Mouse (Mus musculus) gastrocnemius, adult 8-10 months (tissue): ENCODE results near the gene Crb2. TPM values are rescaled to one million over a fixed set of nuclear protein-coding genes. Genes with fewer than 3 reads are reported as not detected.

Experiments used
- DNase-seq, 2 experiments: peaks; one replicate each; pipeline ENCODE4 v3.0.0; 2022; ENCODE audit warnings: low spot score in 2 of 2
- total RNA-seq, 4 experiments: library from RNA; stranded (reverse); gene quantifications; 2 replicates each; pipeline ENCODE4 v1.2.4; 2022

The Crb2 gene
- total RNA-seq, 4 experiments from 2014 or later, result 0.02 to 0.08 (median 0.04) TPM; not detected in 1

GRCm38 (mm10) chr2:37766027-37766761, 9.9 kb upstream of the Crb2 start:
- DNase-seq, result no peak

DNA sequence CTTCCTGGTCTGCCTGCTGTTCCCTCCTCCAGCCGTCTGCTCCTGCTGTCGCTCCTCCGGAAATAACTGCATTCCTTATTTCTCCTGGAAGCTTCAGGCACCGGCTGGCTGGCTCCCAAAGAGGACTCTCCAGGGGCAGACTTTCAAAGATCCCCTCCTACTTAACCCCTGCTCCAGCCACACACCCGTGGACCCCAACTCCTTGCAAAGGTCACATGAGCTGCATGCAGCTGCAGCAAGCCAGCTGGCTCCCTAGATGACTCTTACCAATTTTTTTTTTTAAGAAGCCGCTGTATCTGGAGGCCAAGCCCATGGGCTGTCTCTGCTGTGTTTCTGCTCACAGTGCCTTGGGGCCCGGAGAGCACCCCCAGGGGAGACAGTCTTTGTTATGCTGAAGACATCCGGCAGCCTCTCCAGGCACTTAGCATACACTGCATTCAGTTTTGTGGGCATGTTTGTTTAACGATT, 8.9 kb upstream of the Crb2 start:
- DNase-seq, result peak in 1 of 2 experiments; percentile 48

- no peak for DNase-seq
These were observed 8.3 kb upstream of the Crb2 start for GRCm38 (mm10) chr2:37767739-37768138.

DNA sequence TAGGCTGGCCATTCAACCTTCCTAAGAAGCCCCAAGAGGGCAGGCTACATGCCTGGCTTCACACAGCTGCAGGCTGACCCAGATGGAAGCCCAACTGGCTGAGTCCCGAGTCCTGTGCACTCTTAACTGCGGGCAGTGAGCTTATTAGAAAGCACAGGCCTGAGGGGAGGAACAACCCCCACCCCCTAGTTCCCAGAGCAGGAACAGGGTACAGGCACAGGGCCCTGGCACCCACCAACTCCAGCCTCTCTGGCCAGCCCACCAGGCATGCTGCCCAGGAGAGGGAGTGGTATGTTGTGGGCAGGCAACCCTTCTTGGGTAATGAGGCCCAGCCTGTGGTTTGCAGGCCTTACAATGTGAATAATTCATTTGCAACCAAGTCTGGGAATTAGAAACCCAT, 7.1 kb upstream of the Crb2 start:
- peak; percentile 67 to 77 for DNase-seq

DNA sequence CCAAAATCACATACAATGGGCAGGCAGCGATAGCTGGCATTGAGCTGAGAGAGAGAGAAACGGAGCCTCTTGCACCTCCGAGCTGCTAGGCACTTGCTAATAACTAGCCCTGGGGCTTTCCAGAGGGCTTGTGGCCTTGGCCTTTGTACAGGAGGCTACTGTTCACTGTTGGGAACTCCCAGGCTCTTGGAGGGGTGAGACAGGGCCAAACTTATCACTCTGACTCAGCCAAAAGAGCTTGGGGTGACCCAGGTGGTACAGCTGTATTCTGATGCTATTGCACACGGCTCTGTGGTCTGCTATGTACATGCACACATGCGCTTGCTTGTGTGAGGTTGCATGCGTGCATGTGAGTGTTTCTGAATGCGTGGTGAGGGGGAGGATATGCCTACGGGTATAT, 6.3 kb upstream of the Crb2 start:
- no peak for DNase-seq

- peak; percentile 78 for DNase-seq
These were observed 4.3 kb upstream of the Crb2 start for GRCm38 (mm10) chr2:37771618-37772285.

DNA sequence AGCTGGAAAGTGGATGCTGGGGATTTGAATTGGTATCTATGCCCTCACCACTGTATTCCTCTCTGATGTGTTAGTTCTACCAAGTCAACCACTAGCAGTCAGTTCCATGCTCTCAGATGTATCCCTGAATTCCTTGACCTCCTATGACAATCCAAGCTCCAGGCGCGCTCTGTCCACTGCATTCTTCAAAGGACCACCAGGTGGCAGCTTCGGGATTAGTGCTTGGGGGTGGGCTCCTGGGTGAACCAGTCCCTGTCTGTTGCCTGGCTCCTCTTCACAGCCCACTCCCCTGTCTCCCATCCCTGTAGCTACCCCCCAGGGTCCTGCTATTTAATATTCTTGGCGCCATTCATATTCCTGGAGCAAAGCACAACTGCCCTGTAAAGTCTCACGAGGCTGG, 1.5 kb upstream of the Crb2 start:
- no peak for DNase-seq

DNA sequence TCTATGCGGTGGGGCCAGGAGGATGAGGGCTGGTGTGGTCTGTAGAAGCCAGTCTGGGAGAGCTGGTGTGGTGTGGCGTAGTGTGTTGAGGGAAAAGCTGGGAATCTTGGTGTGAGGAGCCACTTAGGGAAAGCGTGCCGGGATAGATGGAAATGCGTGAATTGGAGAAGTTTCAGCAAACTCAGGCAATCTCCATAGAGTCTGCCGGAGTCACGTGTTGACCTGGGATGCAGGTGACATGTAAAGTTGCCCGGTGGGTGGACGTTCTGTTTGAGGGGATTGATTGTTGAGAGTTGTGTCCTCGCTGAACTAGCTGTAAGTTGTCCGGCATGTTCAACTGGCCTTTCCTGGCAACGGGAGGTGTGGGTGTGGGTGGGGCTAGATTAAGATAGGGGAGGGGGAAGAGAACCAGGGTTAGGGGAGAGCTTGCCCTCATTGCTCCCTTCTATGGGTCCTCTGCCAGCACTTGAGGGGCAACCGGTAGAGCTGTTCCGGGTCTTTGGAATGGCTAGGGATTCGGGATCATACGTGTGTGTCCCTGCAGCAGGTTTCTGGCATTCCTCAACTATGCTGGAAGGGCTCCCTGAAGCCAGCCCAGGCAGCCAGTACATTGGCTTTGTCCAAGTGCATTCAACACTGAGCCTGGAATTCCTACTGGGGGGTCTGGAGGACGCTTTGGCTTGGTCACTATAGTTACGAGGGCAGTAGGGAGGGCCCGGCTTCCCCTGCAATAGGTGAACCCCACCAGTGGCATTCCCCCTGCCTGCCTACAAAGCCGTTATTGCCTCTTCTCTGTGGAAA, 762 bp downstream of the Crb2 start:
- DNase-seq, result no peak

GRCm38 (mm10) chr2:37777958-37778720, 2.1 kb downstream of the Crb2 start:
- DNase-seq, result no peak

GRCm38 (mm10) chr2:37780270-37780929, 4.4 kb downstream of the Crb2 start:
- DNase-seq, result no peak

- no peak for DNase-seq
These were observed 5.4 kb downstream of the Crb2 start for GRCm38 (mm10) chr2:37781421-37781820.

GRCm38 (mm10) chr2:37782002-37782401, 6.0 kb downstream of the Crb2 start:
- DNase-seq, result no peak

- DNase-seq, result no peak
These were observed 8.4 kb downstream of the Crb2 start for GRCm38 (mm10) chr2:37784473-37784872.

- no peak for DNase-seq
These were observed 10.4 kb downstream of the Crb2 start for GRCm38 (mm10) chr2:37786461-37786860.

- no peak for DNase-seq
These were observed 12.3 kb downstream of the Crb2 start for GRCm38 (mm10) chr2:37788176-37788962.

DNA sequence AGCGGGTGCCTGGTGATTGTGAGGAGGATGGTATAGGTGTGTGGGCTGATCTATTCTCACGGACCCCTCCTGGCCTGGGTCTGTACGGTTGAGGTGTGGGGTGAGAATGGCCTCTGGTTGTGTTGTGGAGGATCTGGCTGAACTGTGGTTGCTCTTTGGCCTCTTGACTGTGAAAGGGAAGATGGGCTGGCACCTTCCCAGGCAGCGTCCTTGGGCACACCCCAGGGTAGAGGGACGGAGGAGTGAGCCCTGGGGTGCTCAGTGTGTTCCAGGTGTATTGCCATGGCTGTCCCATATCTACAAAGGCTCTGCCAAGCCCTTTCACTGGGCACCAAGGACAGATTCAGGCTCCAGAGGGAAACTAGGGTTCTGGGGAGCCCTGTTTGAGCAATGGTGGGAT, 13.0 kb downstream of the Crb2 start:
- DNase-seq, result peak in 1 of 2 experiments; percentile 23

DNA sequence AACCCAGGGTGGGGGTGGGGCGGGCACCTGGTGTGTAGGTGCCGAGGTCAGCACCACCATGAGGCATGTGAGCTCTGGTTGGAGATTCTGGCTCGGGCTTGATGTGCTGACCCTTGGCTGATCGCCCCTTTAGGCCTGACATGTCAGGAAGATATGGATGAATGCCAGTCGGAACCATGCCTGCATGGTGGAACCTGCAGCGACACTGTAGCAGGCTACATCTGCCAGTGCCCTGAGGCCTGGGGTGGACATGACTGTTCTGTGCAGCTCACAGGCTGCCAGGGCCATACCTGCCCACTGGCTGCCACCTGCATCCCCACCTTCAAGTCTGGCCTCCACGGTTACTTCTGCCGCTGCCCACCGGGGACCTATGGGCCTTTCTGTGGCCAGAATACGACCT, 13.9 kb downstream of the Crb2 start:
- DNase-seq, result no peak

GRCm38 (mm10) chr2:37790738-37791137, 14.7 kb downstream of the Crb2 start:
- DNase-seq, result no peak

- no peak for DNase-seq
These were observed 15.3 kb downstream of the Crb2 start for GRCm38 (mm10) chr2:37791340-37791739.

DNA sequence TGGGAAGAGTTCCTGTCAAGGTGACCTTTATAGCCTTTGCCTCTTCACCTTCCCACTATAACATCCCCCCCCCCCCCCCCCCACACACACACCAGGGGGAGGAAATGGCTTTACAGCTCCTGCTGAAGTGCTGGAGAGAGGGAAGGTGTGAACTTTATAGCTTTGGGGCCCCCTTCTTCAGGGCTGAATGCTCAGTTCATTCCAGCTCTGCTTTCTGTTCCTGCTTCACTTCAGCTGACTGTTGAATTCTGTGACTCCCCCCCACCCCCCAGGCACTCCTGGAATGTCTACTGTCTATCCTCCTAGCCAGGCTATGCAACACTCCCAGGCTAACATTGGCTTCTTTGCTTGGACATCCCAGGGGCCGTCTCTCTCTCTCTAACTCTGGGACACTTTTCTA, 20.0 kb downstream of the Crb2 start:
- DNase-seq, result no peak
